Mouse (Mus musculus): ENCODE results near the gene Itga9.

The Itga9 gene

DNA sequence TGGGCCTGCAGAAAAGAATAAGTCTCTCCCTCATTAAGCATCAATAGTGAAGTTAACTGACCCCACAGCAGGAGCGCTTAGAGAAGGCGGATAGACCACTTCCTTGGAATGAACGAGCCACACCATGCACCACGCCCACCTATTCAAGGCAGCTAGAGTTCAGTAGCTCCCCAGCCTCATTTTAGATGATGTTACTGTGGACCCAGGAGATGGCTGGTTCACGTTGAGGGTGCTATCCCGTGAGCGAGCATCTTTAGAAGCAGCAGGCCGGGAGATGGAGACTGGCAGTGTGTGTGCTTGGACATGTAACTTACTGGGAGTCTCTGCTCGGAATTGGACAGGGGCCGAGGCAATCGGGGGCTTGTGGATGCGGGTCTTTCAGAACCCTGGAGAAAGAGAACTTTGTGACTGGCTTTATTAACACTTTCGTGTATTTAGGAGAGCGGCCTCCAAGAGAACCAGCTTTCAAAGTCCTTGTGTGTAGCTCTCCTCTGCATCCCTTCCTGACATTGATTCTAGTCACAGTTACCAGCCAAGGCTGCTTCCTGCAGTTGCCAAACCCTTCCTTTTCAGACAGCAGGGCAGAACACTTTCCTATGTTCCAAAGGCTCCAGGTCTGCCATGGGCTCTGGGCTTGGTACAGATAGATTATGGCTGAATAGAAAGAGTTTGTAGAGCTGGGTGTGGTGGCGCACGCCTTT is 1.4 kb downstream of the Itga9 start:
- peak; percentile 73 for DNase-seq (ENCODE audit: low spot score)

GRCm38 (mm10) chr9:118608556-118608955 is 2.1 kb downstream of the Itga9 start:
- no peak for DNase-seq (ENCODE audit: low spot score)

- DNase-seq (ENCODE audit: low spot score) = no peak
Measured at GRCm38 (mm10) chr9:118610060-118610459, 3.6 kb downstream of the Itga9 start.

GRCm38 (mm10) chr9:118611111-118611541 is 4.6 kb downstream of the Itga9 start:
- no peak for DNase-seq (ENCODE audit: low spot score)

GRCm38 (mm10) chr9:118611958-118612581 is 5.6 kb downstream of the Itga9 start:
- DNase-seq (ENCODE audit: low spot score) = no peak

DNA sequence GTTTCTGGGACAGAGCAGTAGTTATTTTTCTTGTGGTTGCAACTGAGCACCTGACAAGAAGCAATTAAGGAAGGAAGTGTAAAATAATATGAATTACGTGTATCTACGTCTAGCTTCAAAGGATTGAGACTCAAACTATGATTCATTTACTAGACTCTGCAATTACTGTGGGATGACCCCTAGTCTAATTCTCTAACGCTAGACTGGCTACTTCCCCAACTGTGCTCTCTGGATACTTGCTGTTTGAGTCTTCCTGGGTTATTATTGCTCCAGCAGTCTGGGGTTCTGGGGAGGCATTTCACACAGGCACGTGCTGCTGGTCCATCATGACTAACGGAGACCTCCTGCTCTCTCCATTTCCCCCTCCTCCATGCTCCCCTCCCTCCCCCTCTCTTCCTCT is 10.7 kb downstream of the Itga9 start:
- DNase-seq (ENCODE audit: low spot score) = no peak

- no peak for DNase-seq (ENCODE audit: low spot score)
Measured at GRCm38 (mm10) chr9:118618732-118619250, 12.3 kb downstream of the Itga9 start.

- DNase-seq (ENCODE audit: low spot score) = no peak
Measured at GRCm38 (mm10) chr9:118620807-118621206, 14.3 kb downstream of the Itga9 start.

GRCm38 (mm10) chr9:118621691-118622090 is 15.2 kb downstream of the Itga9 start:
- no peak for DNase-seq (ENCODE audit: low spot score)

- DNase-seq (ENCODE audit: low spot score) = no peak
Measured at GRCm38 (mm10) chr9:118622376-118623166, 16.1 kb downstream of the Itga9 start.

DNA sequence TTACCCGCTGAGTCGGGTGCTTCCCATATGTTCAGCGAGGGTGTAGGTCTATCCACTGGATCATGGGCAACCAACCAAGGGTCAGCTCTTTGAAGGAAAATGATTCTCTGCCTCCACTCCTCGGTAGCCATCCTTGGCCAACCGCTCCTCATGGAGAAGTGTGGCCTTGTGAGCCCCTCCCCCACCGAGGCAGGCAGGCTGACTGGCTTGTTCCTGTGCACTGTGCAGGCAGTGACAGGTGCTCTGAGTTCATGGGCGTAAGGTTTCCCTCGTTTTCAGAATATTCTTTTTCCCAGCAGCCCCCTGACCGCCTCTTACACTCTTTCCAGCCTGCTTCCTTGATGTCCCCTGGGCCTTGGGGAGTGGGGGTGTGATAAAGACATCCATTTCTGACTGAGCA is 17.0 kb downstream of the Itga9 start:
- peak; percentile 55 for DNase-seq (ENCODE audit: low spot score)

DNA sequence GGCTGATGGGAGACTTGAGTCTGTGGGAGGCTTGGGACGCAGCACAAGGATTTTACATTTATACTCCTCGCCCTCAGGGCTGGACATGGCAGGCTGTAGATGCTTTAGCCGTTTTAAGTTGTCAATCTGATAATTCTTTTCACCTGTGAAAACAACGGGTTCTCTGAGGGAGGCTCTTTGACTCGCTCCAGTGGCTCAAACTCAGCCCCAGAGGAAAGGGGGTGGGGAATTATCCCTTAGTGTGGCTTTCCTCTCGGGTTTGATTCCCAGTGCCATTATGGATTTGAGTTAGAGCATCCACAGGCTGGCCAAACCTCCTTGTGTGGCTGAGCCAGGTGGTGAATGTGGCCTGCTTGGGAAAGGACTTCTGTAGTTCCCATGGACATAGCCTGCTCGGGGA is 17.7 kb downstream of the Itga9 start:
- peak; percentile 65 for DNase-seq (ENCODE audit: low spot score)

DNA sequence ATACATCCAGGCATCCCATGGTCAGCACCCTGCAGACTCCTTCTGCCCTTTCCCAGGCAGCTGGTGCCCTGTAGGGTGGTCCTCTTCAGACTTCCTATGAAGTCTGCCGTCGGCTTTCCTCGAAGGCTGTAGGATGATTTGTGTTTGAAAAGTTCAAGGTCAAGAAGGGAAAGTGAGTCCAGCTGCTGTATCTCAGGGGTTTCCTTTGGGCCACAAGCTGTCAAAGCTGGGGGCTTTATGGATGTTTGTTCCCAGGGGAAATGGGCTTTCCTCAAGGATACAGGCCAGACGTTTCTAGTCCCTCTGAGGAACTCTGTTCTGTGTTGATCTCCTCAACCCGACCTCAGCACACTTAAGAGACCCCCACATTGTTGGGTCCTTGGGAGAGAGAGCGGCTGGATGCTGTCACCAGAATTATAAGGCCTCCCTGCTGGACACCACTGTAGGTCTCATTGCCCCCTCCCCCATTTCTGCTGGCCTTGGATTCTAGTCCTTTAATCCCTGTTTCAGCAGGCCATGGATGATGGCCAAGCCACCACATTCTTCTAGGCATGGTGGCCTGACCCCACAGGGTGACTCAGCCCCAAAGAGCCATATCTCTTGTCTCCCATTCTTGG is 23.4 kb downstream of the Itga9 start:
- DNase-seq (ENCODE audit: low spot score) = peak; percentile 50

DNA sequence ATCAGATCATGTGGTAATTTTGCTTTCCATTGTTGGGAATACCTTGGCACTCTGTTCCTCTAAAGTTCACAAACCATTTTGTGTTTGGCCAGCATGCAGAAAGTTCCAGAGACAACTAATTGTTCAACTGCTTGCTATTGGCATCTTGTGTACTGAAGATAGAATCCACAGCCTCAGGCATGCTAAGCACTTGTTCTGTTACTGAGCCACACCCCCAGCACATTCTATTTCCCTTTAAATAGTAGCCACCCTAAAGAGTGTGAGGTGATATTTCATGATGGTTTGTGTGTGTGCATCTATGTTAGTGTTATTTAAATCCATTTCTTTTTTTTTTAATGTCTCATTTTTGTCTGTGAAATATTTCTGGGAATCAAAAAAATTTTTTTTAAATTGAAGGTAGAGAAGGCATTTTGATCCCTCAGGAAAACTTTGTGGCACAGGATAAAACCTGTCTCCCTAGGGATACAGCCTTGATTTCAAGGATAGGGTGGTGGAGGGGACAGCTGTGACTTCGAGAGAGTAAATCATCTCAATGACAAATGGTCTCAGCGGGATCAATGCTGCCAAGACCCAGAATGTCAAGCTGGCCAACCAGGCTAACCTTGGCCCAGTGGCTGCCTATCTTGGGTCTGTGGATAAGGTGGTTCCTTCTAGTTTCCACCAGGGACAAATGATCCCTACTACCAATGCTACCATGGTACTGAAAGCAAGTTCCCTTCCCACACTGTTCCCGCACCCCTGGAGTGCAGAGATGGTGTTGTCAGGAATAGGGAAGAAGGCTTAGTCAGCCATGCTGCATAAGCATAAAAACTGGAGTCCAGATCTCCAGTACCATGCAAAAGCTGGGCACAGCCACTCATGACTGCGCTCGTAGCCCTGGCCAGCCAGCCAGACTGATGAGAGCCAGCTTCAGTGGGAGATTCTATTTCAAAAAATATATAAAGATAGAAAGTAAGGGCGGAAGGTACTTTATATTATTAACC is 25.6 kb downstream of the Itga9 start:
- no peak for DNase-seq (ENCODE audit: low spot score)

DNA sequence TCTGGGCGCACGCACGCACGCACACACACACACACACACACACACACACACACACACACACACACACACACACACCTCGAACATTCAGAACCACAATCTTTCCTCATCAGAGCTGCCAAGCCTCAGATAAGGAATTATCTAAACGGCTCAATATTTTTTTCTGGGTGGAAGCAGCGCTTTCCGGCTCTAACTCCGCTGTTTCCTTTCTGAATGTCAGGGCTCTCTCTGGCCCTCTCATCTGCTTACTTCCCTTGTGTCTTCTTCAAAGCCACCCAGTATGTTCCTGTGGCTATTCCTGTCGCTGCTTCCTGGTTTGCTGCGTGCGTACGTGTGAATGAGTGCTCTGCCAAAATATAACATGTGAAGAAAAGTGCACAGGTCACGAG is 26.3 kb downstream of the Itga9 start:
- DNase-seq (ENCODE audit: low spot score) = no peak

- no peak for DNase-seq (ENCODE audit: low spot score)
Measured at GRCm38 (mm10) chr9:118638642-118639210, 32.2 kb downstream of the Itga9 start.

DNA sequence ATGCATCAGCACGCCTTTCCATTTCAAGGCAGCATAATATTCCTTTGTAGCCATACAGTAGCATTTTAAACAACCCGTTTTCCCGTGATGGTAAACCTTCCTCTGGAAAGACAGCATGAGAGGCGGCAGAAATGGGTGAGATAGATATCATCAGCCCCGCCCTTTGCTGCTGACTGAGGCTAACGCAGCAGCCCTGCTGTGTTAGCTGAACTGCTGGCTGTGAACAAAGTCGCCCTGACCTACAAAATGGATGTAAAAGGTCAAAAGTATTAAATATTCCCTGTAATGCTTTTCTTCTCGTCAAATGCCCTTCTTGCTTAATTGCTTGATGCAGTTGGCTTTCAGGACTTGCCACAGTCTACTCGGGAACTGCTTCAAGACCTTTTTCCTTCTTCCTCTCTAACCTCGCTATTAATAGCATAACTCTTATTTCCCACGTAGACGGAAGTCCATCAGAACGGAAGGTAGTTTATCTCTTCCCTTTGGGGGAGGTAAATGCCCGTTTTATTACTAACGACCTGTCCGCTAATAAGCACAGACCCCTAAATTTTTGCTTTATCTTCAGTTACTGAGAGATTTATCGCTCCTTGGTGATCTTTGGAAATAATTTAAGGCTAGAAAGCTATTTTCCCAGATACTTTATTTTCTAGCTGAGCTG is 39.3 kb downstream of the Itga9 start:
- DNase-seq (ENCODE audit: low spot score) = no peak

- DNase-seq (ENCODE audit: low spot score) = no peak
Measured at GRCm38 (mm10) chr9:118647495-118647894, 41.0 kb downstream of the Itga9 start.

DNA sequence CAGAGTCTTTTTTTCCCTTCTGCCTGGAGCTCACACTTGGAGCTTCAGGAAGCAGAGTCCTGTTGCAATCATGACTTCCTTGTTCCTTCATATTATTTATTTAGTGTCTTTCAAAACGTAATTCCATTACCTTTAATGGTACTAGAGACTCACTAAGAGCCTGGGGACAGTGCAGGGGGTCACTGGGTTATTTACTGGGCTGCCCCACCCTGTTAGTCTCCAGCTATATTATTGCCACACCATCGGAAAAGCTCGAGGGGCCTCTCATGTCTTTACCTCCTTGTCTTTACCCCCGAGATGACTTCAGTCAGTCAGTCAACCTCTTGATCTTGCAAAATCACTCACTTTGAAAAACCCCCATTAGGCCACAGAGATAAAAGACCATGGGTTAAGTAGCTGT is 44.5 kb downstream of the Itga9 start:
- DNase-seq (ENCODE audit: low spot score) = no peak

DNA sequence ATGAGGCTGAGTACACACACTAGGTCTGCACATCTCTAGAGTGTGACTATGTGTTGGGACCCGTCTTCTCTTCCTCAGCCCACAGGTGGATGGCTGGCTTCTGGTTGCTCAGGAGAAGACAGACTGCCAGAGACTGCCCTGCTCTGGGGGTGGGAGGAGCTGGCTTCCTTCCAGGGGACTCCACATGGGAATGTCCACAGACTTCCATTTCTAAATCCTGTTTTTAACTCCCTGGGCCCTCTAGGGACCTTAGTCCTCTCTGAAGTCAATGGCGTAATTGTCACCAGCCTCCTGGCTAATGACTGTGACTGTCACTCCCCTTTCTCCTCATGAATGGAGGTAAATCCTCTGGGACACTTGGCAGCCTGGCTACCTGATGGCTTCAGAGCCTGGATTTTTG is 45.4 kb downstream of the Itga9 start:
- no peak for DNase-seq (ENCODE audit: low spot score)
